Mouse (Mus musculus) thymus, adult 2 months (tissue): ENCODE data around the gene Ddx42. TPM values are rescaled to one million over a fixed set of nuclear protein-coding genes. Genes with fewer than 3 reads are reported as not detected.

Experiments
- DNase-seq: peaks from one replicate; pipeline ENCODE4 v3.0.0; 2021
- H3K27ac ChIP-seq: fragments of 200-500 bp; 2 replicates; pipeline ENCODE4 v1.5.1; 2012; ENCODE audit warnings: low read length, control low read depth; ENCODE audit not compliant: control insufficient read depth, insufficient read depth
- H3K27me3 ChIP-seq: fragments of 200-500 bp; 2 replicates; pipeline ENCODE4 v1.6.1; 2012; ENCODE audit warnings: mild to moderate bottlenecking, low read length, moderate library complexity, mixed read lengths; ENCODE audit not compliant: control insufficient read depth, insufficient read depth
- H3K36me3 ChIP-seq: fragments of 200-500 bp; 2 replicates; pipeline ENCODE4 v1.6.1; 2012; ENCODE audit warnings: mild to moderate bottlenecking, low read length, moderate library complexity; ENCODE audit not compliant: control insufficient read depth, insufficient read depth
- H3K4me1 ChIP-seq: fragments of 200-500 bp; replicated peaks from 2 replicates; pipeline ENCODE4 v1.6.1; 2012; ENCODE audit warnings: low read length; ENCODE audit not compliant: control insufficient read depth, insufficient read depth
- H3K4me3 ChIP-seq: fragments of 200-500 bp; 2 replicates; pipeline ENCODE4 v1.5.1; 2012; ENCODE audit warnings: mild to moderate bottlenecking, low read length, control low read depth, moderate library complexity; ENCODE audit not compliant: control insufficient read depth, insufficient read depth
- CTCF ChIP-seq: fragments of 200-500 bp; IDR thresholded peaks from 2 replicates; pipeline ENCODE4 v1.5.1; 2012; ENCODE audit warnings: mild to moderate bottlenecking, control low read depth, low read length, moderate library complexity, borderline replicate concordance; ENCODE audit not compliant: control insufficient read depth, poor library complexity, insufficient read depth; ENCODE audit errors: extremely low read depth
- POLR2A ChIP-seq: fragments of 200-500 bp; IDR thresholded peaks from 2 replicates; pipeline ENCODE4 v1.6.1; 2012; ENCODE audit warnings: mild to moderate bottlenecking, low read length, control low read depth, moderate library complexity; ENCODE audit not compliant: control insufficient read depth, poor library complexity, insufficient read depth; ENCODE audit errors: extremely low read depth
- WGBS: fragments of 180-500 bp; shearing (Covaris S2); methylation state at CpG from one replicate; pipeline ENCODE4 v1.1.7; 2018; 5-methylcytosine and 5-hydroxymethylcytosine counted together
- polyA plus RNA-seq: library from polyadenylated mRNA; depleted of rRNA; stranded (reverse); fragments of >200 nt; gene quantifications from 2 replicates; pipeline ENCODE4 v1.2.3, GENCODE M21; 2012

Gene Ddx42
- polyA plus RNA-seq, 1 experiment, result 16.7 TPM

DNA sequence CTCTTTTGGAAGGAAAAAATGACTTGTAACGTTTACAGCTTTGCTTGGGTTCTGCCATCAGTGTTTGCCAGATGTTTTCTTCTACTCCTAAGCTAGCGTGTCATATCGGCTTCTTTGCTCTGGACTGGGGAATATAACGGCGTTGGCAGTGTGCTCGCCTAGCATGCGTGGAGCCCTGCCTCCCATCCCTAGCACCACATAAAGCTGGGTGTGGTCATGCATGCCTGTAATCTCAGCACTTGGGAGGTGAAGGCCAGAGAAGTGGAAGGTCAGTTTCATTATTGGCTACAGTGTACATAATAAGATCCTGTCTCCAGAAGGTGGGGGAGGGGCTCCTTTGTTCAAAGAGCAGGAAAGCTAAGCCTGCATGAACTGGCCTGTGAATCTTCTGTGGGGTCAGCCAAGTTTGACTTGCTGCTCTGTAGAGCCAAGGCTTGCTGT, 58.3 kb downstream of the Ddx42 start:
- Histone ChIP-seq H3K4me3 (no peak overlapping the region), H3K4me1 (peaks cover 22% of the 10 kb centered on the region), H3K27ac (no peak overlapping the region), H3K36me3 (no peaks in the 10 kb centered on the region), H3K27me3 (no peaks in the 10 kb centered on the region)
- WGBS, result 91% methylated on average over 7 of the region's 7 CpGs
- no peak for DNase-seq
- TF ChIP-seq POLR2A, result no peak
- TF ChIP-seq CTCF, result no peak

DNA sequence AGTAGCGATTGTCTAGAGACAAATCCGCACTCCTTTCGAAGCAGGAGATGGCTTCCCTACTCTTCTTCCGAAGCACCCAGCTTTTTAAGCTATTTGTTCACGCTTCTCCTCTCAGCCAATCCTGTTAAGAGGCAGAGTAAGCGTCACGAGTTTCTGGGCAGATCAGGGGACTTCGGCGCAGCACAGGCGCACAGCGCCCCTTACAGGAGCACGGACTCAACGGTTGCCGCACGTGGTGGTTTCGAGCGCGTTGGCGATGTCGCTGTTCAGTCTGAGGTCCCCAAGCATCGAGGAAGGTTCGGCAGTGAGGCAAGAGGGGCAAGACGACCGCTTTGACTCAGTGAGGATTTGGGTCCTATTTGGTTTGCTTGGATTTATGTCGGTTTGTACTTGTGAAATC, 59.7 kb downstream of the Ddx42 start, which contains the start of gene Tcam1:
Gene Tcam1 (plus strand): TSS at position 219 of the 400 bp plus-strand sequence.
- Histone ChIP-seq H3K27me3 (no peaks in the 10 kb centered on the region), H3K4me1 (peaks cover 10% of the 10 kb centered on the region), H3K36me3 (no peaks in the 10 kb centered on the region), H3K4me3 (no peak within 1 kb of the TSS), H3K27ac (no peak within 1 kb of the TSS)
- WGBS, result 3% methylated on average over 25 of the region's 25 CpGs
- DNase-seq, result peak; percentile 92
- TF ChIP-seq CTCF (peak; percentile 86; the same call in 1 of the 2 replicates), POLR2A (no peak)

DNA sequence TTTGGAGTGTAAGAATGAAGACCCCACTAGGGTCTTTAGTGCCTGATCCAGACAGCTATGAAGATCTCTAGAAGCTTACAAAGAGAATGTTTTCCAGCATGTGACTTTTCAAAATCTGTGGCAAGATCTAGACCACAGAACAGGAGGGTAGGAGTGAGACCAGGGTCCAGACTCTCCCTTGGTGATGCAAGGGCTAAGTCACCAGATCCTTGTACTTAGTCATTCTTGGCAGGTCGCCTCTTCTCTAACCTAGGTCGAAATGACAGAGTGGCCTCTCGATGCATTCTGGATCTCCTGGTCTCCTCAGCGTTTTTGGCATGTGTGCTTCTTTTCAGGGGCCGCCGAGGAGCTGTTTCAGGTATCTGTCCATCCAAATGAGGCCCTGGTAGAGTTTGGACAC, 65.7 kb downstream of the Ddx42 start:
- H3K36me3 ChIP-seq, result no peaks in the 10 kb centered on the region
- no peak for DNase-seq
- no peaks in the 10 kb centered on the region for H3K27me3 ChIP-seq
- H3K4me1 ChIP-seq, result no peaks in the 10 kb centered on the region
- H3K27ac ChIP-seq, result no peak overlapping the region
- no peak overlapping the region for H3K4me3 ChIP-seq
- WGBS, result 91% methylated on average over 6 of the region's 6 CpGs
- no peak for TF ChIP-seq POLR2A
- no peak for TF ChIP-seq CTCF

DNA sequence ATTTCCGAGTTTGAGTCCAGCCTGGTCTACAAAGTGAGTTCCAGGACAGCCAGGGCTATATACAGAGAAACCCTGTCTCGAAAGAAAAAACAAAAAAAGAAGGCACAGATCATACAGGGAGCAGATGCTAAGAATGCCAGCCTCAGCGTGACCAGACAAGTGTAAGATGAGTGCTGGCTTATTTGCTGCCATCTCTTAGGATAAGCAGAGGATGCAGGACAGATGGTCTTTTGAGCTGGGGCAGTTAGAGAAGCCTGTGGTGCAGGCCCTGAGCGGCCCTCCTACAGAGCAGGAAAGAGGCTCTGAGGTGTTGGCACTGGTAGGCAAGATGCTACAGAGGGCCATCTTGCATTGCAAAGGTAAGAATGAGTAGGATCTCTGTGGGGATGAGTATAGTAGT, 66.6 kb downstream of the Ddx42 start:
- H3K4me3 ChIP-seq, result no peak overlapping the region
- no peak for DNase-seq
- H3K36me3 ChIP-seq, result no peaks in the 10 kb centered on the region
- H3K4me1 ChIP-seq, result no peaks in the 10 kb centered on the region
- H3K27me3 ChIP-seq, result no peaks in the 10 kb centered on the region
- TF ChIP-seq POLR2A (no peak), CTCF (no peak)
- no peak overlapping the region for H3K27ac ChIP-seq
- WGBS, result 97% methylated on average over 4 of the region's 4 CpGs

DNA sequence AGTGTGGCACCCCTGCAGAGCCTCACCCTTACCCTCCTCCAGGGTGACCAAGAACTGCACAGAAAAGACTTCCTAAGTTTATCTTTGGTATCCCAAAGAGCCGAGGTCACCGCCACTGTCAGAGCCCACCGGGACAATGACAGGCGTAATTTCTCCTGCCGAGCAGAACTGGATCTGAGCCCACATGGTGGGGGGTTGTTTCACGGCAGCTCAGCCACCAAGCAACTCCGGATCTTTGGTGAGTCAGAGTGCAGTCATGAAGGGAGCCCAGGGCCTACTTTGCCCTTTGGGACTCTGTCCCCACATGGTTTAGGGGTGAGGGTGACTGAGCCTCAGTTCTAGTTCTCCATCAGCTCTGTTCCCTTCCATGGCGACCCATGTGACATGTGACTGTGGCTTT, 67.4 kb downstream of the Ddx42 start:
- Histone ChIP-seq H3K27ac (no peak overlapping the region), H3K36me3 (no peaks in the 10 kb centered on the region), H3K4me1 (no peaks in the 10 kb centered on the region), H3K4me3 (no peak overlapping the region), H3K27me3 (no peaks in the 10 kb centered on the region)
- DNase-seq, result no peak
- TF ChIP-seq POLR2A (no peak), CTCF (no peak)
- WGBS, result 87% methylated on average over 8 of the region's 8 CpGs

DNA sequence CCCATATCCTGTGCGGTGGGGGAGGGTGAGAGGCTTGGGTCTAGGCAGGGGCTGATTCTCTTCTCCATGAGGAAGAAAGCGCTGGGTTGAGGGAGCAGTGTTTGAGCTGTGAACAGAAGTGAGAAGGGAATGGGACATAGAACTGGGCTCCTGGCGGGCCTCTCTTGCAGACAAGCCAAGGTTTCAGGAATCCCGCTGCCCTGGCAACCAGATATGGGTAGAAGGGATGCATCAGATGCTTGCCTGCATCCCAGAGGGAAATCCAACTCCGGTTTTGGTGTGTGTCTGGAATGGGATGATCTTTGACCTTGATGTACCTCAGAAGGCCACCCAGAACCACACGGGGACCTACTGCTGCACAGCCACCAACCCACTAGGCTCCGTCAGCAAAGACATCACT, 69.5 kb downstream of the Ddx42 start:
- 91% methylated on average over 7 of the region's 7 CpGs for WGBS
- no peak overlapping the region for H3K27ac ChIP-seq
- TF ChIP-seq POLR2A (no peak), CTCF (no peak)
- no peaks in the 10 kb centered on the region for H3K36me3 ChIP-seq
- no peaks in the 10 kb centered on the region for H3K27me3 ChIP-seq
- no peaks in the 10 kb centered on the region for H3K4me1 ChIP-seq
- no peak for DNase-seq
- H3K4me3 ChIP-seq, result no peak overlapping the region

DNA sequence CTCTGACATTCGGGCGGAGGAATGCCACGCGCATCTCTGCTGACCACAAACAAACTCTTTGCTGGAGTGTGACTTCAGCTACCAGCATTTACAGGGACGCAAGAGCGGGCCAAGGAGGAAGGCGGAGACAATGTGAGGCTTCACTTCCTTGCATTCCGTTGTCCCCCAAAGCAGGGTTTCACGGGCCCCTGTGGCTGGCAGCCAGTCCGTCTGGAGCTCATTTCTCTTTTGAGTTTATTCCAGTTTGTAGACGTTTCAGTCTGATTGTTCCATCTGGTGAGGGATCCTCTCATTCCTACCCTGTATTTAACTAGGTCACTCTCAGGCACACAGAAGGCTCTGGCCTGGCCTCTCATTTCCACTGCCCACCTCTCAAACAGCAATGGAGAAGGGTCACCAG, 70.3 kb downstream of the Ddx42 start:
- no peak for DNase-seq
- Histone ChIP-seq H3K27ac (no peak overlapping the region), H3K36me3 (no peaks in the 10 kb centered on the region), H3K4me3 (no peak overlapping the region), H3K4me1 (no peaks in the 10 kb centered on the region), H3K27me3 (no peaks in the 10 kb centered on the region)
- no peak for TF ChIP-seq CTCF
- no peak for TF ChIP-seq POLR2A
- 88% methylated on average over 11 of the region's 11 CpGs for WGBS
